Mouse (Mus musculus): ENCODE measurements around the gene 4930583I09Rik.

Gene 4930583I09Rik

GRCm38 (mm10) chr17:64792623-64793022 lies 43.2 kb downstream of the 4930583I09Rik start:
- DNase-seq: no peak

DNA sequence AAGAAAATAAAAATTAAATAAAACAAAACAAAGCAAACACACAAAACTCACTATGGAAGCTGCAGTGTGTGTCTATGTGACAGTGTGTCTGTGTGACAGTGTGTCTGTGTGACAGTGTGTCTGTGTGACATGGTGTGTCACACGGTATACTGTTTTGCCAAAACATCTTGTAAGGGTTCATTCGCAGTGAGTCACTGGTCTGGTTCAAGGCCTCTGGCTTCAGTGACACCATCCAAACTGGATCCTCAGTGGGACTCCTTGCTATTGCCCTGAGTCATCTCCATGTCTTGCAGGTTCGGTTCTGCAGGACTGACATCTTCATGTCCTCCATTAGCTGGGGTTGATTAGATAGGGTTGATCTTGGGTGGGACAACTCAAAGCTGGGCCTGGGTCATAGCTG lies 43.8 kb downstream of the 4930583I09Rik start:
- no peak for DNase-seq

- no peak for DNase-seq
Measured at GRCm38 (mm10) chr17:64789175-64789574, 46.7 kb downstream of the 4930583I09Rik start.

DNA sequence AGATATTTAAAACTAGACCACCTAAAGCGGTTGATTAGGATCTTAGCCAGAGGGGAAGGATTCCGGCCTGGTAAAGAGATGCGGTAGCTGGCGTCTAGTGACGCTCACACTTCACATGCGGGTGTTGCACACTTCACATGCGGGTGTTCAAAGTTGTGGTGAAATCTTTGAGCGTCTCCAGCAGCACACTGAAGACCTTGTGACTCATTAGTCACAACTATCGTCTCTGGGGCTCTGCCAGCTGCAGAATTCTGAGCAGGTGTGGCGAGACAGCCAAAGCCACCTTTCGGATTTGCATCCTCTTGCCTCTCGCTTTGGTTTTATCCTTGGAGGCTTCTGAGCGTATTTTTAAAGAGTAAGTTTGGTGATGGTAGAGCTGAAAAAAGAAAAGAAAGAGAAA lies 47.6 kb downstream of the 4930583I09Rik start:
- DNase-seq: no peak

GRCm38 (mm10) chr17:64785961-64786360 lies 49.9 kb downstream of the 4930583I09Rik start:
- no peak for DNase-seq
